Mouse (Mus musculus) spleen, postnatal 4 days (tissue): ENCODE measurements around the gene Ufsp1.
A peak's percentile ranks its signal among the peaks of the same experiment; 100 is the strongest.
"Not testable (repeated sequence)": the region's sequence is repeated elsewhere in the genome, so short reads cannot be mapped to it uniquely, and the experiment has no call there.

Experiments used
- DNase-seq, 2 experiments: peaks; one replicate each; pipeline ENCODE4 v3.0.0; 2022; ENCODE audit warnings: low spot score in 2 of 2

The Ufsp1 gene

GRCm38 (mm10) chr5:137293839-137294743 is at the start of gene Ufsp1:
Ufsp1 (plus strand) TSS chr5:137294629.
- peak; percentile 94 to 96 for DNase-seq

GRCm38 (mm10) chr5:137263897-137264720 is 30.3 kb upstream of the Ufsp1 start:
- DNase-seq = no peak

- no peak for DNase-seq
Measured at GRCm38 (mm10) chr5:137264787-137265186, 29.6 kb upstream of the Ufsp1 start.

- no peak for DNase-seq
Measured at GRCm38 (mm10) chr5:137268131-137268910, 26.1 kb upstream of the Ufsp1 start.

GRCm38 (mm10) chr5:137277360-137278342 is 16.8 kb upstream of the Ufsp1 start:
- DNase-seq = no peak

GRCm38 (mm10) chr5:137284411-137284810 is 10.0 kb upstream of the Ufsp1 start:
- DNase-seq = not testable (repeated sequence)

GRCm38 (mm10) chr5:137285045-137285444 is 9.4 kb upstream of the Ufsp1 start:
- DNase-seq = peak; percentile 71 to 91

- DNase-seq = no peak
Measured at GRCm38 (mm10) chr5:137285986-137286385, 8.4 kb upstream of the Ufsp1 start.

- DNase-seq = peak; percentile 92 to 96
Measured at GRCm38 (mm10) chr5:137286655-137287031, 7.8 kb upstream of the Ufsp1 start.

- peak; percentile 55 to 78 for DNase-seq
Measured at GRCm38 (mm10) chr5:137287032-137287952, 7.1 kb upstream of the Ufsp1 start, which contains the start of gene Ache. Ache (plus strand) TSS chr5:137287519.

- DNase-seq = peak; percentile 58 to 82
Measured at GRCm38 (mm10) chr5:137287953-137288743, 6.3 kb upstream of the Ufsp1 start.

GRCm38 (mm10) chr5:137288999-137289470 is 5.4 kb upstream of the Ufsp1 start:
- peak in 1 of 2 experiments; percentile 75 for DNase-seq

GRCm38 (mm10) chr5:137289591-137290365 is 4.7 kb upstream of the Ufsp1 start:
- DNase-seq = peak; percentile 80 to 86

GRCm38 (mm10) chr5:137290677-137291076 is 3.8 kb upstream of the Ufsp1 start:
- peak; percentile 95 to 97 for DNase-seq

GRCm38 (mm10) chr5:137291381-137291926 is 3.0 kb upstream of the Ufsp1 start:
- peak; percentile 27 to 67 for DNase-seq

- DNase-seq = peak; percentile 89 to 92
Measured at GRCm38 (mm10) chr5:137293282-137293681, 1.1 kb upstream of the Ufsp1 start.

- DNase-seq = no peak
Measured at GRCm38 (mm10) chr5:137294744-137295093, 290 bp downstream of the Ufsp1 start.
